Mouse (Mus musculus) layer of hippocampus, adult 8-10 months (tissue): ENCODE data around the gene Tspear. TPM values are rescaled to one million over a fixed set of nuclear protein-coding genes. Genes with fewer than 3 reads are reported as not detected.
"Not testable (repeated sequence)": the region's sequence is repeated elsewhere in the genome, so short reads cannot be mapped to it uniquely, and the experiment has no call there.

ENCODE experiments used
- DNase-seq, 2 experiments: peaks; one replicate each; pipeline ENCODE4 v3.0.0; 2022; ENCODE audit warnings: low spot score in 2 of 2
- total RNA-seq, 4 experiments: library from RNA; stranded (reverse); gene quantifications; 2 replicates each; pipeline ENCODE4 v1.2.4; 2022

Gene Tspear
- total RNA-seq, 4 experiments from 2014 or later: not detected

DNA sequence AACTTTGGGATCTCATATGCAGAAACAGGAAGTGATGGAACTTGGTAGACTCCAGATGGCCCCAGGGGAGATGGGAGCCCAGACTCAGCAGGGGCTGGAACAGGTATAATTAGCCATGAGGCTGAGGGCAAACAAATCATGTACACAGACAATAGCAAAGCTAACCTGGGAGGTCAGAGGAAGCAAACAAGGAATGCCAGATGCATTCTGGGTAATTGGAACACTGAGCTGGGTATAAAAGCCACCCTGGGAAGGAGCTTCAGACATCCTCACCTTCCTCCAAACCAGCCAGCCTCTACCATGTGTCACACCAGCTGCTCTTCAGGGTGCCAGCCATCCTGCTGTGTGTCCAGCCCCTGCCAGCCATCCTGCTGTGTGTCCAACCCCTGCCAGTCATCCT lies 24.8 kb downstream of the Tspear start, which contains the start of gene Gm10024:
Gene Gm10024 (plus strand): TSS at position 301 of the 400 bp plus-strand sequence.
- not testable (repeated sequence) for DNase-seq

DNA sequence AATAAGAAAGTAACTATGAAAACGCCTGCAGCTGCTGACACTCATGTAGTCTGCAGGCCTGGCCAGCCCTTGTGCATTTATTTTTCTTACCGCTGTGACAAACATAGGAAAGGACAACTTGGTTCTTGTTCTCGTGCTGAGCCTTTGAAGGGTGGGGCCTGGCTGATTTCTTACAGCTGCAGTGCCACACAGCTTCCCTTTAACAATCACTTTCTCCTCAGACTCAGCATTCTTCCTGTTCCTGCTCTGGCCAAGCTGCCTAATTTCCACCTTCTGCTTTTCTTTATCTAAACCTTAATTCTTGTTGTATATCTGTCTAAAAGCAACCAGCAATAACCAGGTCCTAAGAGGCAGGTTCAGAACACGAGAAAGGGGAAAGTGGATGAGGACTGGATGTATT lies 27.4 kb downstream of the Tspear start:
- no peak for DNase-seq

DNA sequence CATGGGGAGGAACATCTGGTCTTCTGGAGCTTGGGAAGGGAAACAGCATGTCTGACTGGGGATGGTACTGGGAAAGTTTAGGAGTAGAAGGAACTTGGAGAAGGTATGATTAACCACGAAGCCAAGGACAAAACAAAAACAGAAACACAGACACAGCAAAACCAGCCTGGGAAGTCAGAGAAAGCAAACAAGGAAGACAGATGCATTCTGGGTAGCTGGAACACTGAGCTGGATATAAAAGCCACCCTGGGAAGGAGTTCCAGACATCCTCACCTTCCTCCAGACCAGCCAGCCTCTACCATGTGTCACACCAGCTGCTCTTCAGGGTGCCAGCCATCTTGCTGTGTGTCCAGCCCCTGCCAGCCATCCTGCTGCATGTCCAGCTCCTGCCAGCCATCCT lies 29.1 kb downstream of the Tspear start, which contains the start of gene Gm10142:
Gene Gm10142 (plus strand): TSS at position 301 of the 400 bp plus-strand sequence.
- DNase-seq: no peak

- DNase-seq: not testable (repeated sequence)
These were observed 33.9 kb downstream of the Tspear start, which contains the start of gene Krtap12-1 for GRCm38 (mm10) chr10:77720299-77720698. TSS of gene Krtap12-1 (plus strand) at chr10:77720599.

- DNase-seq: no peak
These were observed 38.5 kb downstream of the Tspear start for GRCm38 (mm10) chr10:77724855-77725254.

DNA sequence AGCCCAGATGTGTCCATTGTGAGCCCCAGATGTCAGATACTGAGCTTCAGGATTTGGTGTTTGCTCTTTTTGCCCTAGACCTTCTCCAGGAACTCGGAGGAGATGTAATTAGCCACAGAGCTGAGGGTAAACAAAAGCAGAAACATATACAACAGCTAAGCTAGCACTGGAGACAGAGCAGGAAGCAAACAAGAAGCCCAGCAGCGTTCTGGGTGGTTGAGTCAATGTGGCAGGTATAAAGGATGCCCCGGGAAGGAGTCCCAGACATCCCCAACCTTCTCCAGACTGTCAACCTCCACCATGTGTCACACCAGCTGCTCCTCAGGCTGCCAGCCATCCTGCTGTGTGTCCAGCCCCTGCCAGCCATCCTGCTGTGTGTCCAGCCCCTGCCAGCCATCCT lies 39.8 kb downstream of the Tspear start, which contains the start of gene Gm10100:
Gene Gm10100 (plus strand): TSS at position 301 of the 400 bp plus-strand sequence.
- no peak for DNase-seq

- DNase-seq: no peak
These were observed 41.9 kb downstream of the Tspear start for GRCm38 (mm10) chr10:77728280-77728679.

DNA sequence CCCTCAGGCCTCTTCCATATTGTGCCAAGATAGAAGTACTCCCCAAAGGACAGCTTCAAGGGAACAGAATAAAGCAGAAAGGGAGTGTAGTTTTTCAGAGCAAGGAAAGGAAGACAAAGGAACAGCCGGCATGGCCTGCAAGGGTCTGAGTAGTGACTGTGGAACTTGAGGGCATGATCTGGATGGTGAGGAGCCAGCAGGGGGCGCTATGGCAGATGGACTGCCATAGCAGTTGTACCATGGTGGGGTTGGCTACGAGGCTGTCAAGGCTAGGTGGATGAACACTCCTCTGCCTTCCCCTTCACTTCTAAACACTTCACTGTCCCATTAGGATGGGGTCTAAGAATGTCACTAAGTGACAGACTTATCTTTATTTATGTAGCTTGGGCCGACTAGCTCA lies 42.9 kb downstream of the Tspear start:
- no peak for DNase-seq

DNA sequence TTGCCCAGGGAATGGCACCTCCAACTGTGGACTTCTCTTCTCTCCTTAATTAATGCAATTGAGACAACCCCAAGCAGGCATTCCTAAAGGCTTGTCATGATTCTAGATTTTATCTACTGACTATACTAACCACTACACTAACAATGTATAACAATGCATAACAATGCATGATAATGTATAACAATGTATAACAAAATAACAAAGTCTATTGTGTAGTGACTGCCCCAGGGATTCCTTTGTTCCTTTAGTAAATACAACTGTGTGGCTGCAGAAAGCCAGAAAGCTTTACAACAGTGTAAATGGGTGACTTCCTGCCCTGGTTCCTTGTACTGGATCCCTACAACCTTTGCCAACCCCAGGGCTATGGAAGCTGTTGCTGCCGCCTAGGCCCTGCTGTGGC lies 49.6 kb downstream of the Tspear start:
- DNase-seq: no peak

- no peak for DNase-seq
These were observed 52.6 kb downstream of the Tspear start for GRCm38 (mm10) chr10:77738929-77739328.

DNA sequence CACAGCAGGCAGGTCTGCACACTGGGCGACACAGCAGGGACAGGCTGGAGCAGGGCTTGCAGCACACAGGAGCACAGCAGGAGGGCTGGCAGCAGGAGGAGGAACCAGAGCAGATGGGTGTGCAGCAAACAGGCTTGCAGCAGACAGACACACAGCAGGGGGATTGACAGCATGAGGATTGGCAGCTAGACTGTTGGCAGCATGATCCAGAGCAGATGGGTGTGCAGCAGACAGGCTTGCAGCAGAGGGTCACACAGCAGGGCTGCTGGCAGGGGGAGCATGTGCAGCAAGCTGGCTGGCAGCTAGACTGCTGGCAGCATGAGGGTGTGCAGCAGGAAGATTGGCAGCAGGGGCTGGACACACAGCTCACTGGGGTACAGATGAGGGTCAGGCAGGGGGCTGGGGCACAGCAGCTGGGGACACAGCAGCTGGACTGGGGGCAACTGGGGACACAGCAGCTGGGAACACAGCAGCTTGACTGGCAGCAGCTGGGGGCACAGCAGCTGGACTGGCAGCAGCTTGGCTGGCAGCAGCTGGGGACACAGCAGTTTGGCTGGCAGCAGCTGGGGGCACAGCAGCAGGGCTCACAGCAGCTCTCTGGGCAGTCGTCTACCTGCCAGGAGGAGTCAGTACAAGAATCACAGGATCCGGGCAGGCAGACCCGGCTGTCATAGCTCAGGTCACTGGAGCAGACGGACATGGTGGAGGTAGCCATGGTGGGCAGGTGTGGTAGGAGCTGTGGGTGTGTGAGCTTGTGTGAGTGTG lies 55.7 kb downstream of the Tspear start, which contains the start of gene Gm18596:
Gene Gm18596 (minus strand): TSS at position 715 of the 765 bp plus-strand sequence.
- DNase-seq: not testable (repeated sequence)

DNA sequence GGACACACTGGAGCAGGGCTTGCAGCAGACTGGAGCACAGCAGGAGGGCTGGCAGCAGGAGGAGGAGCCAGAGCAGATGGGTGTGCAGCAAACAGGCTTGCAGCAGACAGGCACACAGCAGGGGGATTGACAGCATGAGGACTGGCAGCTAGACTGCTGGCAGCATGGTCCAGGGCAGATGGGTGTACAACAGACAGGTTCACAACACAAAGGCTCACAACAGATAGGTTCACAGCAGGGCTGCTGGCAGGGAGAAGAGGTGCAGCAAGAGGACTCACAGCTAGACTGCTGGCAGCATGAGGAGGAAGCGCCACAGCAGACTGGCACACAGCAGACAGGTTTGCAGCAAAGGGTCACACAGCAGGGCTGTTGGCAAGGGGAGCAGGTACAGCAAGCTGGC lies 64.3 kb downstream of the Tspear start:
- DNase-seq: not testable (repeated sequence)

GRCm38 (mm10) chr10:77751254-77751653 lies 64.9 kb downstream of the Tspear start, which contains the start of gene Gm9736:
TSS of gene Gm9736 (minus strand) at chr10:77751354.
- DNase-seq: not testable (repeated sequence)

- DNase-seq: not testable (repeated sequence)
These were observed 65.9 kb downstream of the Tspear start for GRCm38 (mm10) chr10:77752312-77752711.

DNA sequence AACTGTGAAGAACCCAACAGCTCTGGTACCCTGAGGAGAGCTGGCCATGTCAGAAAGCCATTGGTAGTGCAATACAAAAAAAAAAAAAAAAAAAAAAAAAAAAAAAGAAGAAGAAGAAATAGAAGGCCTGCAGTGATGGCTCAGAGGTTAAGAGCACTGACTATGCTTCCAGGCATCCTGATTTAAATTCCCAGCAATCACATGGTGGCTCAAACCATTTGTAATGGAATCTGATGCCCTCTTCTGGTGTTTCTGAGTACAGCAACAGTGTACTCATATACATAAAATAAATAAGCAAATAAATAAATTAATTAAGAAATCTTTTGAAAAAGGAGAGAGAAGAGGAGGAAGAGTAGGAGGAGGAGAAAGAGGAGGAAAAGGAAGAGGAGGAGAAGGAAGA lies 67.1 kb downstream of the Tspear start:
- no peak for DNase-seq

GRCm38 (mm10) chr10:77759582-77759981 lies 73.2 kb downstream of the Tspear start, which contains the start of gene Gm3233:
TSS of gene Gm3233 (minus strand) at chr10:77759682.
- DNase-seq: not testable (repeated sequence)

DNA sequence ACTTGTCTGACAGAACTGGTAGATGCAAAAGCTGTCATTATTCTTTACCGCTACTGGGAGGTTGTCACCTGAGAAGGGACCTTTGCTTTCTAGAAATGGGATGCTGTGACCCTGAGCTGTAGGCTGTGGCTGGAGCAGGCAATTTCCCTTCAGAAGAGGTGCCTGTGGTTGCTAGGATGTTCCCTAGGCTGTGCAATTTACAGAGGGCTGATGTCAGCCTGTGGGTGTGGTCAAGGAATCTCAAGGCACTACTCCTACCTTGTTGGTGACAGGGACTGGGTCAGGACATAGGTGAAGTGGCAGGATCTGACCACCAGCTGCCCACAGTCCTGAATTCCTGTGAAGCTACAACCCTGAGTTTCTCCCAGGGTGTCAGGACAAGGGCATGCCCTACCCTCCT lies 83.4 kb downstream of the Tspear start:
- no peak for DNase-seq

DNA sequence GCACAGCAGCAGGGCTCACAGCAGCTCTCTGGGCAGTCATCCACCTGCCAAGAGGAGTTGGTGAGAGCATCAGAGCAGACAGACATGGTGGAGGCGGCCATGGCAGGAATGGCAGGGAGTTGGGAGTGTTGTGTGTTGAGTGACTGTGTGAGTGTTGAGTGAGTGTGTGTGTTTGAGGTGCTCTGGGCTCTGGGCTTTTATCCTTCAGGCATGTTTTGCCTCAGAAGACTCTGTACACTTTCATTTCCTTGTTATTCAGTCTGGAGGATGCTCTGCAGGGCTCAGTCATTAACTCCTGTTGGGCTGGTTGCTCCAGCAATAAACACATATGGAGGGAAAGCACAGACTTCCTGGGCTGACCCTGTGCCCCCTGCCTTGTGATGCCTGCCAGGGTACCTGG lies 84.9 kb downstream of the Tspear start, which contains the start of gene Gm3238:
Gene Gm3238 (minus strand): TSS at position 101 of the 400 bp plus-strand sequence.
- not testable (repeated sequence) for DNase-seq

DNA sequence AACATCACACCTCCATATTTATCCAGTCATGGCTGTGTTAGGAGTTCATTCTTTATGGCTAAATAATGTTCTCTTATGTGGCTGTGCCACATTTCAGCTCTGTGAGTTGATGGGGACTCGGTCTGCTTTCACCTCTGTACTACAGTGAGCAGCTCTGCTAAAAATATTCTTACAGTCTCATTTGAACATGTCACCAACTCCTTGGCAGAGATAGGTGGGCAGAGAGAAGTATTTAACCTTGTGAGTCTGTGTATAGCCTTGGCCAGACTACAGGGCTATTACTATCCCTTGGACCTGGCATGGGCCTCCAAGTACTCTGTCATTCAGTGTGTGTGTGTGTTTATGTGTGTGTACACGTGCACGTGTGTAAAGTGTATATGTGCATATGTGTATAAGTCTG lies 85.8 kb downstream of the Tspear start:
- DNase-seq: not testable (repeated sequence)

DNA sequence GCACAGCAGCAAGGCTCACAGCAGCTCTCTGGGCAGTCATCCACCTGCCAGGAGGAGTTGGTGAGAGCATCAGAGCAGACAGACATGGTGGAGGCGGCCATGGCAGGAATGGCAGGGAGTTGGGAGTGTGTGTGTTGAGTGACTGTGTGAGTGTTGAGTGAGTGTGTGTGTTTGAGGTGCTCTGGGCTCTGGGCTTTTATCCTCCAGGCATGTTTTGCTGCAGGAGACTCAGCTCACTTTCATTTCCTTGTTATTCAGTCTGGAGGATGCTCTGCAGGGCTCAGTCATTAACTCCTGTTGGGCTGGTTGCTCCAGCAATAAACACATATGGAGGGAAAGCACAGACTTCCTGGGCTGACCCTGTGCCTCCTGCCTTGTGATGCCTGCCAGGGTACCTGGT lies 90.5 kb downstream of the Tspear start, which contains the start of gene Gm7138:
Gene Gm7138 (minus strand): TSS at position 101 of the 400 bp plus-strand sequence.
- DNase-seq: not testable (repeated sequence)

GRCm38 (mm10) chr10:77782442-77782841 lies 96.1 kb downstream of the Tspear start, which contains the start of gene Gm3250:
TSS of gene Gm3250 (minus strand) at chr10:77782542.
- not testable (repeated sequence) for DNase-seq

- not testable (repeated sequence) for DNase-seq
These were observed 97.0 kb downstream of the Tspear start for GRCm38 (mm10) chr10:77783396-77783795.
